Mouse (Mus musculus) hindbrain, embryonic 11.5 days (tissue): ENCODE data around the gene Kif3a. TPM values are rescaled to one million over a fixed set of nuclear protein-coding genes. Genes with fewer than 3 reads are reported as not detected.

ENCODE experiments used
- ATAC-seq: fragments of 200-750 bp; cut with Nextera tagmentation; 2 replicates; pipeline ENCODE4 v1.8.0; 2017; ENCODE audit warnings: mild to moderate bottlenecking, moderate TSS enrichment, moderate library complexity; ENCODE audit not compliant: low FRiP score
- DNase-seq: peaks from one replicate; pipeline ENCODE4 v3.0.0-alpha.2; 2015; ENCODE audit warnings: low spot score
- H3K27ac ChIP-seq: fragments of 300-500 bp; sonication (generic); 2 replicates; pipeline ENCODE4 v1.5.1; 2014; ENCODE audit warnings: mild to moderate bottlenecking, low read depth, low read length
- H3K27me3 ChIP-seq: fragments of 300-500 bp; sonication (generic); 2 replicates; pipeline ENCODE4 v1.6.1; 2014; ENCODE audit warnings: mild to moderate bottlenecking, low read length, moderate library complexity, mixed read lengths; ENCODE audit not compliant: control insufficient read depth, insufficient read depth
- H3K36me3 ChIP-seq: fragments of 300-500 bp; sonication (generic); 2 replicates; pipeline ENCODE4 v1.6.1; 2014; ENCODE audit warnings: mild to moderate bottlenecking, low read length, moderate library complexity, mixed read lengths; ENCODE audit not compliant: control insufficient read depth, insufficient read depth
- H3K4me1 ChIP-seq: fragments of 300-500 bp; sonication (generic); replicated peaks from 2 replicates; pipeline ENCODE4 v1.6.1; 2014; ENCODE audit warnings: low read length, mixed read lengths; ENCODE audit not compliant: control insufficient read depth, insufficient read depth
- H3K4me2 ChIP-seq: fragments of 300-500 bp; sonication (generic); replicated peaks from 2 replicates; pipeline ENCODE4 v1.6.1; 2014; ENCODE audit warnings: mild to moderate bottlenecking, low read depth, low read length
- H3K4me3 ChIP-seq: fragments of 300-500 bp; sonication (generic); 2 replicates; pipeline ENCODE4 v1.5.1; 2014; ENCODE audit warnings: low read depth, low read length
- H3K9ac ChIP-seq: fragments of 300-500 bp; sonication (generic); 2 replicates; pipeline ENCODE4 v1.6.1; 2014; ENCODE audit warnings: low read depth, low read length
- H3K9me3 ChIP-seq: fragments of 300-500 bp; sonication (generic); 2 replicates; pipeline ENCODE4 v1.6.1; 2016; ENCODE audit warnings: low read length; ENCODE audit not compliant: control insufficient read depth
- WGBS: fragments of 180-500 bp; shearing (Covaris S2); extraction: QIAGEN DNeasy Blood & Tissue Kit; methylation state at CpG from one replicate; pipeline ENCODE4 v1.1.7; 2014; 5-methylcytosine and 5-hydroxymethylcytosine counted together
- polyA plus RNA-seq: library from polyadenylated mRNA; unstranded; fragments of >200 nt; fragmentation: Nextera tagmentation; extraction: Ambion mirVana; gene quantifications from 2 replicates; pipeline ENCODE4 v1.2.1, GENCODE M21; 2014

The Kif3a gene
- 106 and 118 TPM in 2 replicates for polyA plus RNA-seq

DNA sequence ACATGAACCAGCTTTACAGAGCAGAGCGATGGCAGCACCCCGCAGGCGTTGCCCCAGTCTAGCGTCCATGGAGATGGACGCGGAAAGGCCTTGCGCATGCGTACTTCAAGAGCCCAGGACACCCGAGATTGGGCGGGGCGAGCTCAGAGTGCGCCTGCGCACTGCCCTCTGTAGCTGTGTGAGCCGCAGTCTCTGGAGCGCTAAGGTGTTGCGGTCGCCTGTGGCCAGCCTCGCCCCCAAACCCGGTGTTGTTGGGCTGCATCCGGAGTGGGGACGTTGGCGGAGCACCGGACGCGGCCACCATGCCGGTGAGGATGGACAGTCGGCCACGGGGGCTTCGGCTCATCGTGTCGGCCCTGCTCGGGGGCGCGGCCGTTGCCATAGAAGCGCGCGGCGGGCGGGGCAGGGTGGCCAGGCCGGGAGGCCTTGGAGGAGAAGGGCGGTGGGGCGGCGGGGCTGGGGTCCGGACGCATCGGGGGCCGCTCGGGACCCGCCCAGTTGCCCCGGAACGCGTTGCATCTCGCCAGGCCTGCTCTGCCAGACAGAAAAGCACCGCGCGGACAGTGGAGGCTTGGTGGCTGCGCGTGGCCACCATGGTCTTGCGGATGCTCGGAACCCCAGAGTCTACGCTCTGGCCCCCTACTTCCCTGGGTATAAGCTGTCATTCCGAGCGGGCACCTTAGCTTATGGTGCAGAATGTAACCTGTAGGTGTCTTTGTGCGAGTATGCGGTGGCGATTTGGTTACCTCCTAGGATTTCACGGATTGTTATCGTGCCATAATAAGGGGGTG, at the start of gene Kif3a:
Gene Kif3a (plus strand): TSS at position 156 of the 791 bp plus-strand sequence.
- Histone ChIP-seq H3K9ac (peak within 1 kb of the TSS; percentile 47), H3K9me3 (no peaks in the 10 kb centered on the region), H3K4me2 (peak within 1 kb of the TSS; percentile 47), H3K4me1 (0 out of 2 replicates have a peak, but pooled peaks cover 2% of the 10 kb centered on the region), H3K36me3 (no peaks in the 10 kb centered on the region), H3K27ac (peak within 1 kb of the TSS; percentile 70), H3K27me3 (no peaks in the 10 kb centered on the region), H3K4me3 (peak within 1 kb of the TSS; percentile 54)
- DNase-seq = peak; percentile 98
- WGBS = under 1% methylated on average over 58 of the region's 69 CpGs
- ATAC-seq = peak; percentile 97

GRCm38 (mm10) chr11:53518759-53519158, 48.4 kb upstream of the Kif3a start:
- Histone ChIP-seq H3K9ac (no peak overlapping the region), H3K27ac (no peak overlapping the region), H3K4me2 (no peak overlapping the region), H3K27me3 (peaks cover 15% of the 10 kb centered on the region), H3K4me3 (no peak overlapping the region), H3K4me1 (peaks cover 3% of the 10 kb centered on the region), H3K9me3 (no peaks in the 10 kb centered on the region), H3K36me3 (no peaks in the 10 kb centered on the region)
- ATAC-seq (no peak), DNase-seq (no peak)
- 47% methylated on average over 5 of the region's 5 CpGs for WGBS

DNA sequence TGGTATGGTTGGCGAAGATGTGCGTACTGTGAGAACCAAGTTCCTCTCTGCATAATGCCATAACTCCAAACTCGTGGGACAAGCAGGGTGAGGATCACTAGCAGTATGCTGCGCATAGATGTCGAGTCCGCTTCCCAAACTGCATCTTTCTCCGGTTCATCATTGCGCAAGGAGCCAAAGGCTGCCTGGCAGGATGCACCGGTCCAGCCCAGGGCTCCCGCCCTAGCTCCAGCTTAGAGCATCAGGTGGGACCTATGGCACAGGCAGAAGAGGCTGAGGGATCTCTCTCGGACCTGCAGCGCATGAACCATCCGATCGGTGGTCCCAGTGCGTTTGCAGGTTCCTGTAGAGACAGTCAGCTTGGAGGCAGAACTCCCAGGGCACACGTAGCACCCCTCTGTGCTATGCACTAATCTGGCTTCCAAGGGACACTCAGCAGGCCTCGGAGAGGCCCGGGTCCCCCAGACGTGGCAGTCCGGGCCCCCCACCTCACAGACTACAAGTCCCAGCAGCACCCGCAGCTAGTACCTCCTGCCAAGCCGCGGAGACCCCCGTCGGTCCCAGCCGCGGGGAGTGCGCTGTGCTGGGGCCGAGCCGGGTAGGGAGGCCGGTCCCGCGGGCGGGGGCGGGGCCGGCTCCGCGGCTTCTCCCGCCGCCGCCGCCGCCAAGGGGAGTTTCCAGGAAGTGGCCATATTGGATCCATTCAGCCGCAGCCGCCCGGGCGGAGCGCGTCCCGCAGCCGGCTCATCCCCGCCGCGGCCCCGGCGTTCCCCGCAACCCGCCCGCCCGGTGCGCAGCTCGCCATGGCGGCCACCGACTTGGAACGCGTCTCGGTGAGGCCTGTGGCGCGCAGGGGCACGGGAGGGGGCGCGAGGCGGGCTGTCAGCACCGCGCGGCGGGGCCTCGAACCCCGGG, 47.7 kb upstream of the Kif3a start, which contains the start of gene Sept8:
Gene Sept8 (plus strand): TSS at position 51 of the 915 bp plus-strand sequence.
- Histone ChIP-seq H3K9me3 (no peaks in the 10 kb centered on the region), H3K27ac (no peak within 1 kb of the TSS), H3K4me3 (peak within 1 kb of the TSS; percentile 79), H3K27me3 (peaks cover 15% of the 10 kb centered on the region), H3K36me3 (no peaks in the 10 kb centered on the region), H3K9ac (peak within 1 kb of the TSS; percentile 80), H3K4me2 (peak within 1 kb of the TSS; percentile 84), H3K4me1 (peaks cover 3% of the 10 kb centered on the region)
- DNase-seq (peak; percentile 69), ATAC-seq (peak; percentile 80)
- 3% methylated on average over 78 of the region's 79 CpGs for WGBS

GRCm38 (mm10) chr11:53520122-53520978, 46.8 kb upstream of the Kif3a start:
- DNase-seq (peak; percentile 61), ATAC-seq (peak; percentile 53)
- no peaks in the 10 kb centered on the region for H3K36me3 ChIP-seq
- H3K4me2 ChIP-seq = peak overlapping the region; percentile 84
- peaks cover 3% of the 10 kb centered on the region for H3K4me1 ChIP-seq
- peak overlapping the region; percentile 80 for H3K9ac ChIP-seq
- peaks cover 15% of the 10 kb centered on the region for H3K27me3 ChIP-seq
- H3K4me3 ChIP-seq = peak overlapping the region; percentile 79
- WGBS = 5% methylated on average over 24 of the region's 24 CpGs
- H3K9me3 ChIP-seq = no peaks in the 10 kb centered on the region
- H3K27ac ChIP-seq = no peak overlapping the region

DNA sequence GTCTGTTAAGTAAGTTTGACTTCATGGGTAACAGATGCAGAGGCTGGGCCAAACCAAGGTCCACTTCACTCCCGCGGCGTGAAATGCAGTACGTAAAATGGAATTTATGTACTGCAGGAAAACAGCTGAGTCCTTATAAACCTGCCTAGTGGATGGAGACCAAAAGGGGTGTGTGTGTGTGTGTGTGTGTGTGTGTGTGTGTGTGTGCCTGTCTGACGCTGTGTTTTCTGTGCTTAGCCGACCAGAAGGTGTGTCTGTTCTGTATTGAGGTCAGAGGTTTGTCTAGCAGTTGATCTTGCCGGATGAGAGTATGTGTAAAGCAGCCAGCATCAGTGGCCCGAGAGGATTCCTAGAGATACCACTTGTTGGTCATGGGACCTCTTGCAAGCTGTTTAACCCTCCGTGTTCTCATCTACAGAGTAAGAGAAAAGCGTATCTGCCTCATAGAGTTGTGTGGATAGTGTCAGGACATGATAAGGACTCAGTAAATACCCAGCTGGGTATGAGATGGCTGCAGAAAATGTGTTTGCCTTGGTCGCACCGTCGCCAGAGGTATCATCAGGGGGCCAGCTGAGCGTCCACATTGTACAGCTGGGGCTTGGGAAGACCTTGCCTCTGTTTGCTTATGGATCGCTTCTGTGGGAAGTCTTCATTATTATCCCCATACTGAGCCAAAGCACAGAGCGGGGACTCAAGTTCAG, 45.9 kb upstream of the Kif3a start:
- Histone ChIP-seq H3K27ac (no peak overlapping the region), H3K4me3 (no peak overlapping the region), H3K27me3 (peaks cover 15% of the 10 kb centered on the region), H3K36me3 (no peaks in the 10 kb centered on the region), H3K9me3 (no peaks in the 10 kb centered on the region), H3K4me2 (peak overlapping the region; percentile 29; the same call in 1 of the 2 replicates), H3K4me1 (peaks cover 3% of the 10 kb centered on the region), H3K9ac (no peak overlapping the region)
- DNase-seq = peak; percentile 20
- ATAC-seq = no peak
- WGBS = 55% methylated on average over 16 of the region's 16 CpGs

- no peak overlapping the region for H3K4me2 ChIP-seq
- no peak for DNase-seq
- H3K27me3 ChIP-seq = peaks cover 15% of the 10 kb centered on the region
- no peak overlapping the region for H3K9ac ChIP-seq
- no peak overlapping the region for H3K4me3 ChIP-seq
- no peak for ATAC-seq
- peaks cover 3% of the 10 kb centered on the region for H3K4me1 ChIP-seq
- WGBS = 85% methylated on average over 7 of the region's 7 CpGs
- H3K9me3 ChIP-seq = no peaks in the 10 kb centered on the region
- H3K27ac ChIP-seq = no peak overlapping the region
- H3K36me3 ChIP-seq = no peaks in the 10 kb centered on the region
Observed at GRCm38 (mm10) chr11:53521821-53522131, 45.4 kb upstream of the Kif3a start.

- DNase-seq = no peak
- Histone ChIP-seq H3K9ac (no peak overlapping the region), H3K4me3 (no peak overlapping the region), H3K27me3 (peaks cover 15% of the 10 kb centered on the region), H3K36me3 (no peaks in the 10 kb centered on the region), H3K4me2 (no peak overlapping the region), H3K27ac (no peak overlapping the region), H3K4me1 (peaks cover 3% of the 10 kb centered on the region), H3K9me3 (no peaks in the 10 kb centered on the region)
- 99% methylated on average over 3 of the region's 3 CpGs for whole genome bisulfite sequencing
- ATAC-seq = no peak
Observed at GRCm38 (mm10) chr11:53522362-53522761, 44.8 kb upstream of the Kif3a start.

DNA sequence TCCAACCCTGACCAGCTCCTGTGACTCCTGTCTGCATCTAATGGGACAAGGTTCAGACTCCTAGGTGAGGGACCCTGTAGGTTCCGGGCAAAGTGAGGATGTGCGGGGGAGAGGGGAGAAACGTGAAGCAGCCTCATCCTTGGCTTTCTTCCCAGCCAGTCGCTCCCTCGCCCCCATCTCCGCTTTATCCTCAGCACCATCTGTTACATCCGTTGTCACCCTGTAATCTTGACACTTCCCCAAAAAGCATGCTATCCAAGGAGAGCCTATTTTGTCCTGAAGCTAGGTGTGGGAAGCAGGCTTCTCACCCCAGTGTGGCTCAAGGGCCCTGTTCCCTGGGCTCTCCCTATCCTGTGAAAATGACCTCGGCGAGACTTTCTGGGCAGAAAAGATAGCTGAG, 44.2 kb upstream of the Kif3a start:
- DNase-seq = no peak
- H3K9me3 ChIP-seq = no peaks in the 10 kb centered on the region
- no peak overlapping the region for H3K4me3 ChIP-seq

More for the DNA sequence above, 44.2 kb upstream of the Kif3a start:
- Histone ChIP-seq H3K4me1 (peaks cover 3% of the 10 kb centered on the region), H3K4me2 (no peak overlapping the region), H3K9ac (no peak overlapping the region), H3K36me3 (no peaks in the 10 kb centered on the region), H3K27ac (no peak overlapping the region), H3K27me3 (peaks cover 14% of the 10 kb centered on the region)
- 67% methylated on average over 9 of the region's 9 CpGs for WGBS
- ATAC-seq = no peak
